In the genomic region with DNA sequence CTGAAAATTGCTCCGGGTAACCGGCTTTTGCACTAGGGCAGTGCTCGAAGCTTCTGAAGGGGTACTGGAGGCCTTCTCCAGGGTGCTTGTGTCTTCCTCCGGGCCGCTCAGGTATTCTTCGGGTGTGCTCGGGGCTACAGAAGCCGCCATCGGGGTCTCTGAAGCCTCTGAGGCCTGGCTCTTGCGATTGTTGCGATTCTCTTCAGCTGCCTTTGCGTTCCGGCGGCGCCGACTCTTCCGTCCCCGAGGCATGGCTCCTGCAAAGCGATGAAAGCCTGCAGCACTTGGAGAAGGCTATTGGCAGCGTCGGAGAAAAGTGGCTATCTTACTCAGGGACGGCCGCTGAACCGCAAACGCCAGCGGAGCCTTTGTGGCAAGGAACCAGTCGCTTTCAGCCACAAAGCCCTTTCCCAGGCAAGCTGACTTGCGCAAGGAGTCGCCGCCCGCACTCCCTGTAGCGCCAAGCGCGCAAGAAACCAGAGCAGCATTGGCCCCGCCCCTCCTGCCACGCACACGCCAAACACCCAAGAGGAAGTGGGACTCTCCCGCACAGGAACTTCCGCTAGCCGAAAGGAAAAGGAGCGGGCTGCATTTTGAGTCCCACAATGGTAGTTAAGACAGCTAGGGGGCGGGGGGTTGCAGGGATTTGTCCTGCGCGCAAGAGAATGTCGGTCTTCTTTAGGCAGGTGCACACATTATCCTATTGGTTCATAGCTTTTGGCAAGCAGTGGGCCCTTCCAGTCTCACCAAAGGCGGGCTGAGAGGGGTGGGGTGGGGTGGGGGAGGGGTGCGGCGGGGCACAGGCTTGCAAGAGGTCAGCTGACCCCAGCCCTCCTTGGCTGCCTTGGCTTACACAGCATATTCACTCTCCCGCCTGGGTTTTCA, we compare ENCODE assay signal across 8 mouse cellular contexts. TPM values are rescaled to one million over a fixed set of nuclear protein-coding genes. Genes with fewer than 3 reads are reported as not detected.
DNase-seq lines count a peak whose midpoint lies in the region; ATAC-seq and TF ChIP-seq lines count a peak whose summit lies in the region.

A gene (minus strand): TSS at position 489 of the 885 bp plus-strand sequence.

- no peak for TF ChIP-seq EP300 in lung, postnatal 0 days (IDR thresholded peaks at IDR 0.05)

- peak; percentile 94 for ATAC-seq in hindbrain, embryonic 14.5 days (ENCODE audit: low FRiP score)
- ATAC-seq in lung, postnatal 0 days: peak; percentile 96

- 23% methylated on average over 48 of the region's 49 CpGs for WGBS in hindbrain, embryonic 14.5 days
- 8% methylated on average over 40 of the region's 49 CpGs for WGBS in lung, postnatal 0 days

- peak within 1 kb of the TSS; percentile 60 for H3K4me3 ChIP-seq in hindbrain, embryonic 14.5 days (replicated peaks; ENCODE audit: low read length)
- peak within 1 kb of the TSS; percentile 45 for H3K4me3 ChIP-seq in lung, postnatal 0 days (ENCODE audit: low read depth, low read length)

- peak; percentile 28; the same call in 1 of the 2 replicates for TF ChIP-seq CTCF in lung, postnatal 0 days (IDR thresholded peaks at IDR 0.05)

- H3K27me3 ChIP-seq in hindbrain, embryonic 14.5 days (ENCODE audit: control insufficient read depth, insufficient read depth, low read length): peaks cover 5% of the 10 kb centered on the region; the same call in 1 of the 2 replicates
- H3K27me3 ChIP-seq in lung, postnatal 0 days (replicated peaks; ENCODE audit: insufficient read depth, low read length): no peaks in the 10 kb centered on the region

- H3K9me3 ChIP-seq in hindbrain, embryonic 14.5 days (ENCODE audit: control insufficient read depth, low read length): no peaks in the 10 kb centered on the region
- H3K9me3 ChIP-seq in lung, postnatal 0 days (ENCODE audit: low read length): no peaks in the 10 kb centered on the region

- H3K36me3 ChIP-seq in hindbrain, embryonic 14.5 days (replicated peaks; ENCODE audit: control insufficient read depth, insufficient read depth): no peaks in the 10 kb centered on the region
- no peaks in the 10 kb centered on the region for H3K36me3 ChIP-seq in lung, postnatal 0 days (ENCODE audit: insufficient read depth, low read length)

- H3K4me2 ChIP-seq in hindbrain, embryonic 14.5 days (replicated peaks): peak within 1 kb of the TSS; percentile 67
- peak within 1 kb of the TSS; percentile 64 for H3K4me2 ChIP-seq in lung, postnatal 0 days (replicated peaks; ENCODE audit: low read depth, low read length)

- DNase-seq in T-cell, adult 2 months (ENCODE audit: low spot score): peak; percentile 8
- peak; percentile 88 to 92 for DNase-seq in cerebellum, postnatal 25 days
- DNase-seq in gastrocnemius, adult 18-20 months (ENCODE audit: low spot score): peak; percentile 72
- peak; percentile 84 for DNase-seq in hindbrain, embryonic 14.5 days (ENCODE audit: low spot score)
- DNase-seq in layer of hippocampus, postnatal 14 days (ENCODE audit: low spot score in 2 of 2): peak; percentile 72 to 87
- DNase-seq in lung, postnatal 0 days (ENCODE audit: low spot score): peak; percentile 84
- DNase-seq in retina, adult 2 months (ENCODE audit: low read depth, low spot score): peak; percentile 59
- peak; percentile 10 for DNase-seq in urinary bladder, postnatal 10 days (ENCODE audit: low spot score)

- peak within 1 kb of the TSS; percentile 80 for H3K9ac ChIP-seq in hindbrain, embryonic 14.5 days
- H3K9ac ChIP-seq in lung, postnatal 0 days (replicated peaks; ENCODE audit: low read depth): peak within 1 kb of the TSS; percentile 16; the same call in 1 of the 2 replicates

- H3K27ac ChIP-seq in hindbrain, embryonic 14.5 days: peak within 1 kb of the TSS; percentile 94
- peak within 1 kb of the TSS; percentile 66 for H3K27ac ChIP-seq in lung, postnatal 0 days (ENCODE audit: low read length)

- 0 out of 2 replicates have a peak, but pooled peaks cover 6% of the 10 kb centered on the region for H3K4me1 ChIP-seq in hindbrain, embryonic 14.5 days (replicated peaks; ENCODE audit: control insufficient read depth, insufficient read depth, low read length)
- no peaks in the 10 kb centered on the region for H3K4me1 ChIP-seq in lung, postnatal 0 days (ENCODE audit: insufficient read depth, low read depth, low read length)

RNA-seq across cellular contexts. Expression of the gene that starts here (rescaled TPM):
- total RNA-seq in gastrocnemius, adult 18-20 months (2021): 1 to 10 TPM; 2.9 to 3.7 TPM
- polyA plus RNA-seq in hindbrain, embryonic 14.5 days (2014; fragmentation: Nextera tagmentation; extraction: Ambion mirVana): 125 and 126 TPM in 2 replicates
- 10 to 100 TPM; 51.8 to 54.7 TPM for total RNA-seq in layer of hippocampus, postnatal 14 days (2021)
- 43.6 and 45.3 TPM in 2 replicates for polyA plus RNA-seq in lung, postnatal 0 days (2015; fragmentation: Nextera tagmentation; extraction: Ambion mirVana)

Comparison
In these comparisons a context has a peak if more than half of its experiments do, and no peak if none do; other contexts are left out.
1. Peak in every context shown above with its lines: DNase-seq, ATAC-seq, H3K4me3 ChIP-seq and H3K27ac ChIP-seq.
2. RNA of the gene that starts here (total RNA-seq): 51.8 to 54.7 TPM in layer of hippocampus, postnatal 14 days; 2.9 to 3.7 TPM in gastrocnemius, adult 18-20 months; every median in the first group is over 10 times any median in the second.
3. DNase-seq: peak in every context shown above with its lines; median percentile 90 in cerebellum, postnatal 25 days; 84 in hindbrain, embryonic 14.5 days; 84 in lung, postnatal 0 days; 80 in layer of hippocampus, postnatal 14 days; 72 in gastrocnemius, adult 18-20 months; 59 in retina, adult 2 months; 10 in urinary bladder, postnatal 10 days; 8 in T-cell, adult 2 months.